Mouse (Mus musculus) CD8-positive naive resting alpha-beta T cell, adult 57 days (primary cell): Measurements from ENCODE around the gene Ccdc69. TPM values are rescaled to one million over a fixed set of nuclear protein-coding genes. Genes with fewer than 3 reads are reported as not detected.

ENCODE experiments used
- total RNA-seq: library from RNA; stranded (reverse); gene quantifications from one replicate; pipeline ENCODE4 v1.2.4, GENCODE M21; 2023

The Ccdc69 gene
- 38.5 TPM for total RNA-seq

DNA sequence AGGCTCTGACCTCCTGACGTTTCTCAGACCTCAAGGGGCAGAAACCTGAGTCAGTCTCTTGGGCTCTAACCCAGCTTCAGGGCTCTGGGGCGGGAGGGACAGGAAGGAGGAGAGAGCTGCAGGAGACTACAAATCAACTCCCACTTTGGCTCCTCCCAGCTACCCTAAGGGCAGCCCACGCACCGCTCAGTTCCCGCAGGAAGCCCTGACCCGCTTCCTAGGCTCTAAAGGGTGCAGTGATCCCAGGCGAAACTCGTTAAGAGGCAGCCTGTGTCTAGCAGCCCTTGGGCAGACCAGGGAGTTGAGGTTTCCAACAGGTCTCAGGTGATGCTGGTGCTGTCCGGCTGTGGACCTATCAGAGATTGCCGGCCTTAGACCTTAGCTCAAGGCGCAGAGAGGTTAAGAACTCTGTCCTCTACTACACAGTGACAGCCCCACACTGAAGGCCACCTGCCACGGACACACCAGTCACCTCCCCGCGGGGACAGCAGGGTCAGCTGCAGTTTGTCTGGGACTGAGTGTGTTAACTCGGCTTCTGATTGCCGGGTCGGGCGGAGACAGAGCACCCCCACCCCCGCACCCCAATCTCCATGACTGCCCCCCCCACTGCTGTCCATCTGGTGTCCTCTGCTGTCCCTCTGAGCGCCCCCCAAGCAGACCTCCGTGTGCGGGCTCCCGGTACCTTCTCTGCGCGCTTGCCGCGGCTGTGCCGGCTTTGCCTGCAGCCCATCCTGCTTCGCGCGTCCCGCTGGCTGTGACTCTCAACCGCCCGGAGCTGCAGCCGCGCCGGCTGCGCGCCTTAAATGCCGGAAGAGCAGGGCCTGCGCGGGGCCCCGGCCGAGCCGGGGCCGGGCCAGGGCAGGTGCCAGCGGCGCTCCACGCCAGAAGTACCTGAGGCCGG, at the start of gene Ccdc69:
Ccdc69 (minus strand) TSS at position 801 of the 901 bp plus-strand sequence.

DNA sequence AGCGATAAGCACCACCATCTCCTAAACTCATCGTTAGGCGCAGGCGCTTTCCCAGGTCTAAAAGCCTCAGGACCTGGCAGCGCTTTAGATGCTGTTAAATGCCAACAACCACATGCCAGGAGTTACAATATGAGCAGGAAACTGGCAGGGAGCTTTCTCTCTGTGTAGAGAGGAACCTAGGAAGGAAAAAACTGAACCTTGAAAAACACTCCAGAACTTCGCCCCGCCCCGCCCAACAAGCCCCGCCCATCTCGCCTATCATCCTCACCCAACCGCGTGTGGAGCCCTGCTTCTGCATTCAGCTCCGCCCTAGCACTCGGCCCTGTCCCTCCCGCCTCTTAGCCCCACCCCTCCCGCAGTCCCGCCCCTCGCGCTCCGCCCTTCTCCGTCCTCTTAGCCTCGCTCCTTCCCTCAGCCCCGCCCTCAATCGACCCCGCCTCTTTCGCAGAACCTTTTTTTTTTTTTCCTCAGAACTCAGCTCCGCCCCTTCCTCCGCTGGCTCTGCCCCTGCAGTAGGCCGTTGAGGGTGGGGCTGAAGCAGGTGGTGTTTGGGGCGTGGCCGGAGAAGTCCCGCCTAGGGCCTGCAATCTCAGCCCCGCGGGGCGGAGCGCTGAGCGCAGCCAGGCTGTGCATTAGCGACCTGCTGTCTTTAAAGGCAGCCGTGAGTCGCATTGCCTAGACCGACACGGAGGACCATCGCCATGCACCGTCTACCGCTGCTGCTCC, 19.7 kb upstream of the Ccdc69 start, which contains the start of gene Gm2a:
Gm2a (plus strand) TSS at position 653 of the 726 bp plus-strand sequence.

GRCm38 (mm10) chr11:55033040-55033660, 44.8 kb downstream of the Ccdc69 start, which contains the start of gene Anxa6:
Gene Anxa6 (minus strand): TSS chr11:55033445.

Other genes with a start within 250 kb of the Ccdc69 start
- gene Lyrm7, start 217.2 kb downstream of the Ccdc69 start, total RNA-seq: 14.3 TPM
- gene Hint1, start 211.7 kb downstream of the Ccdc69 start, total RNA-seq: 108 TPM
- gene Gpx3, start 175.7 kb downstream of the Ccdc69 start, total RNA-seq: not detected
- gene Tnip1, start 115.2 kb downstream of the Ccdc69 start, total RNA-seq: 142 TPM
- 469 TPM for gene Anxa6, start 44.7 kb downstream of the Ccdc69 start, total RNA-seq
- 82.9 TPM for gene Gm2a, start 20.0 kb upstream of the Ccdc69 start, total RNA-seq
- not detected for gene Slc36a3, start 73.6 kb upstream of the Ccdc69 start, total RNA-seq
- not detected for gene Slc36a2, start 106.9 kb upstream of the Ccdc69 start, total RNA-seq
- gene Slc36a1, start 126.2 kb upstream of the Ccdc69 start, total RNA-seq: 21.9 TPM